Mouse (Mus musculus) urinary bladder, adult 2 months (tissue): Measurements from ENCODE around the gene Galnt17. TPM values are rescaled to one million over a fixed set of nuclear protein-coding genes. Genes with fewer than 3 reads are reported as not detected.
A peak's percentile ranks its signal among the peaks of the same experiment; 100 is the strongest.

Experiments used
- DNase-seq: peaks from one replicate; pipeline ENCODE4 v3.0.0; 2022; ENCODE audit warnings: low spot score
- polyA plus RNA-seq: library from polyadenylated mRNA; depleted of rRNA; stranded (reverse); fragments of >200 nt; gene quantifications from 2 replicates; pipeline ENCODE4 v1.2.3, GENCODE M21; 2012; rRNA removed

The Galnt17 gene
- polyA plus RNA-seq = 2.1 and 2.7 TPM in 2 replicates

DNA sequence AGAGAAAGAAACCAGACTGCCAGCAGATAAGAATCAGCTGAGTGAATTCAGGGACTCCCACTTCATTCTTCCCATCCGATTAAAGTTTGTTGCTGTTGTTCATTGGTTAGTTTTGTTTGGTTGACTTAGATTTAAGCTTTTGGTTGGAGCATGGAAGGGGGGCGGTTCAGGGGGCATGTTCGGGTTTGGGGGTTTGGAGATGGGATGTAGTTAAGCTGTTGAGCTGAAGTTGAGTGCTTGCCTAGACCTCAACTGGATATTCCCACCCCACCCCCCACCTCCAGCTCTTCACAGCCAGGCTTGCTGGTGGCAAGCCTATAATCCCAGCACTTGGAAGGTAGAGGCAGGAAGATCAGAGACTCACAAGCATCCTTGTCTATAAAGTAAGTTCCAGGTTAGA is at the start of gene Galnt17:
Gene Galnt17 (minus strand): TSS at position 101 of the 400 bp plus-strand sequence.
- no peak for DNase-seq

GRCm38 (mm10) chr5:131334536-131334935 is 26.2 kb upstream of the Galnt17 start:
- DNase-seq = no peak

GRCm38 (mm10) chr5:131321286-131321685 is 13.0 kb upstream of the Galnt17 start:
- DNase-seq = no peak

- DNase-seq = no peak
These were observed 11.3 kb upstream of the Galnt17 start for GRCm38 (mm10) chr5:131319605-131320004.

DNA sequence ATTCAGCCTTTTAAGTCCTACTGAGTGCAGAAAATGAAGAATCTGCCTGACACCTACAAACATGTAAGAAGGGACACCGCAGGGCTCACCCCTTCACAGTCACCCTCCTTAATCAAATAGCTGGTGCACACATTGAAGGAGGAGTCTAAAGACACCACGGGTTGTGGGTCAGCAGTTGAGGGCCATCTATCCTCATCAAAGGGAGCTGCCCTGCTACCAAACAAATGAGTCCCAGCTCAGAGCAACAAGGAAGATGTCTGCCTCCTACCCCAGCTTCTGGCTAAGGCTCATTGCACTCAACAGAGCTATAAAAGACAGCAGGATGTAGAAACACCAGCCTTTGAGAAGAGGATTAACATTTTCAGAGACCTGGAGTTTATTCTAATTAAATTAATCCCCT is 10.8 kb upstream of the Galnt17 start:
- no peak for DNase-seq

DNA sequence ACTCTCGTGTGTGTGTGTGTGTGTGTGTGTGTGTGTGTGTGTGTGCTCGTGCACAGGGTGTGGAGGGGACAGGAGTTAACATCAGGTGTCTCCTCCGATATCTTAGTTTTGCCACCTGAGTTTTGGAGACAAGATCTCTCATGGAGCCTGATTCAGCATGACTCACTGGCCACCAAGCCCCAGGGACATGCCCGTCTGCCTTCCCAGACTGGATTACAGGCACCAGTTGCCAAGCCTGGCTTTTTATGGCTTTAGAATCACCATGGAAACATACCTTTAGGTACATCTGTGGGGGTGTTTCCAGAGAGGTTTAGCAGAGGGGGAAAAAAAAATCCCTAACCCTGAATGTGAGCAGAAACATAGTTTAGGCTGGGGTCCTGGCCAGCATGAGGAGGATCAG is 6.7 kb upstream of the Galnt17 start:
- DNase-seq = no peak

DNA sequence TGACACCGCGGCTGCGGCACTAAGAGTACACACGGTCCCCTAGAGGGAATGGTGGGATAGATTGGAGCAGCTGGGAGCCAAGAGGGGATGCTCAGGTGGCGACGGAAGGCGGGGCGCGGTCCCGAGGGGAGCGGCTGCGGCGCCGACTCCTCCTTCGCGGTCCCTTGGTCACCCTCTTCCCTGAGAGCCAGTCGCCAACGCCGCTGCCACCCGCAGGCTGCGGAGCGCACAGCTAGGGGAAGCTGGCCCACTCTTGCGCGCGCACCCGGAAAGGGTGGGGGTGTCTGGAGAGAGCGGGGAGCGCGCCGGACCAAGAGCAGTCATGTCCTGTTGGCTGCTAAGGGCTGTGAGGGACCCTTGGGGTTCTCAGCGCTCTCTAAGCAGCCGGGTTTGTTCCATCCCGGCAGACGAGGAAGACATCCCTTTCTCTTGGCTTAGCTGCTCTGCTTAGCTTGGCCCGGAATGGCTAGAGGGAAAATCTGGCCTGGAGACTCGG is 593 bp downstream of the Galnt17 start:
- peak; percentile 28 for DNase-seq

DNA sequence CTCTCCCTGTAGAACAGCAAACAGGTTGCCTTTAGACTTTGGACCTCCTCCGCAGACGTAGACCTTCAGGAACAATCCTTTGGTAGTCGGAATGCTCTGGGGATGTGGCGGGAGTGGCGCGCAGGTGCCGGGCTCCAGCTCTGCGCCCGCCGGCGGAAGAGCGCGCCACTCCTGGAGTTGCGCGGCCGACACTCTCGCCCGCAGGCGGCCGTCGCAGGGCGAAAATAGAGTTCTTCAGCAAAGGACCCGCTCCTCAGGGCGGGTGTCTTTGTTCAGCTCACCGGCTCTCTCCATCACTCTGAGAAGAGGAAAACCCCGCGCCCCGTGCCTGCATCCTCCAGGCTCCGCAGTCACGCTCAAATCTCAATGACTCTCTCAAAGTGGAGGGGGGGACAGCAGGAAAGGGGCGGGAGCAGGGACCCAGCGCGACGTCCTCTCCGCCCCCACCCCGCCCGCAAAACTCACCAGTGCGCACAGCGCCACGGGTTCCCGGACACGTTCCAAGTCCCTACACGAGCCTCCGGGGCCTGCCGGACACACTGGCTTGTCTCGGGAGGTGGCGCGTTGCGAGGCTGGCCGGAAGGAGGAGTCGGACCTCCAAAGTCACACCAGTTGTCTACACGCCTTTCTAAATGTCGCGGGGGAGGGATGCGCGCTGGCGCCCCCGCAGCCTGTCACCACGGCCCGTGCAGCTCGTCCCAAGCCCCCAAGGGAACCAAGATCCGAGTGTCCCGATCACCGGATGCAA is 1.2 kb downstream of the Galnt17 start:
- DNase-seq = no peak

DNA sequence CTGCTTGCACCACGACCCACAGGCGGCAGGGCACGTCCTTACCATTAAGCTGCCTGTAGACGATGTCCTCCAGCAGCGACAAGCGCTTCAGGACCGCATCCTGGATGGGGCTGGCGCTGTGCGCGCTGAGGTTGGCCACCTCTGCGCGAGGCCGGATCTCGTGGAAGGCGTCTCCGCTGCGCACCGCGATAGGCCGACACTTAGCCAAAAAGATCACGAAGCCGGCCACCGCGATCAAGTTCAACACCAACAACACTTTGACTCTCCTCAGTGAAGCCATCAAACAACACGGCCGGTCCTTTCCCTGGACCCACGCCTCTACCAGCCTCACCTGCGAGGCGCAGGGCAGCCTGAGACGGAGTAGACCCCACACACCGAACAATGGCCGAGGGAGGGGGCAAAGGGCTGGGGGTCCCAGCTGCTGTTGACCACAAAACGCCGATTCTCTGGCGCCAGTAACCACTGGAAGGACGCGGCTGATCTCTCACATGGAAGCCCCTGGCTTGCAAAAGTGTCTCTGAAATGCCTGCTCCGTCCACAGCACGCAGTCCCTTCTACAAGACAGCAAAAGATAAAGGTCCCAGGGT is 1.9 kb downstream of the Galnt17 start:
- DNase-seq = no peak

DNA sequence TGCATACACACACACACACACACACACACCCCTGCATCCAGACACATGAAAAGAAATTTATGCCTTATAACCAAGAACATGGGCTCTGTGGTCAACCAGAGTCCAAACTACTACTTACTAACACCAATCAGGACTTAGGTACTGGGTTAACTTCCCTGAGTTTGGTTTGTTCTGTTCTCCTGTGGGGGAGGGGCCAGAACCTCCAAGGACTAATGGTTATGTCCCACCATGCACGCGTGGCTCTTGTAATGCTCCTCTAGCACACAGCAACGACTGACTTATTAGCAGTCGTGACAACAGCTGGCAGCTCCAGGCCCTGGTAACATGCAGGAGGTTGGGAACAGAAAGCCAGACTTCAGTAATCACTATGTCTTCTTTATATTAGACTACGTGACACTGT is 3.1 kb downstream of the Galnt17 start:
- DNase-seq = no peak

DNA sequence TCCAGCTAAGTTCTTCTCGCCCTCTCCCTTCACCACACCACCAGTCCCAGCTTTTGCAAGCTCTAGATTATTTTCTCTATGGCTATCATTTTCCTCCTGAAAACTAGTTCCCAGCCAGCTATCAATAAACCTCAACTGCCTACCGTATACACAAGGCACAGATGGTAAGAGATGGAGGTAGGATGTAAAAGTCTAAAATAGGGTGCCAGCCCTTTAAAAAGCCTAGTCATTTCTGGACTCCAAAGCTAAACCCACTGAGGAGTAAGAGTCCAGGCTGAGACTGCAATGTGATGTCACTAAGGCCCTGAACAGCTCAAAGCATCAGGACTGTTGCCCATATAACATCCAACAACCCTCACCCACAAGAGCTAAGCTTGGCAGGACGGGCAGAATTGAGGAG is 6.8 kb downstream of the Galnt17 start:
- no peak for DNase-seq

- no peak for DNase-seq
These were observed 14.4 kb downstream of the Galnt17 start for GRCm38 (mm10) chr5:131293726-131294449.

DNA sequence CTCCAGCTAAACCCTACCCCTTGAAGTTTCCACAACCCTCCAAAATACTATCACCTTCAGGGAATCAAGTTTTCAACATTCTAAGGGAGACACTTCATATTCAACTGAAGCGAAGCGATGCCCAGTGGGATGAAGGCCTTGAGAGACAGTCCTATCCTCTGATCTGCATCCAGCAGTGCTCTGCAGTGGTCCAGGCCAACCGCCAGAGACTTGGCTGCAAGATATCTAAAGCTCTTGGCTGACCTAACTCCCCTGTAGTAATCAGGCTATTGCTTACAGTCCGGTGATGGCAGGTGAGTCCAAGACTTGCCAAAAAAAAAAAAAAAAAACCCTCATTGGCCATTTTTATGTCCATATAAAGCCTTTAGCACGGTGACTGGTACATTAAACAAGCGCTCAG is 21.2 kb downstream of the Galnt17 start:
- no peak for DNase-seq

DNA sequence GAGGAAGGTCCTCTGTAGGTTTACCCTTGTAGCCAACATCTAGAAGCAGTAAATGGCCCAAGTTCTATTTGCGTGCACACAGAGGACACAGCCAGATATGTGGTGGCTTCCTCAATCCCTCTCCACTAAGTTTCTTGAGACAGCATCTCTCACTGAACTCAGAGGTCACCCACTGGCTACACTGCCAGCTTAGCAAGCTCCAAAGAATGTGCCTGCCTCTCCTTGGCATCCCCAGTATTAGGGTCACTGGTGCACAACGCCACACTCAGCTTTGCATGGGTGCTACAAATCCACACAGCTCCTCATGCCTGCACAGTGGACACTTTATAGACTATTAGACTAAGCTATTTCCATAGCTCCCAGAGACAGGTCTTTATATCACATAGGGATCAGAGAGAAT is 21.6 kb downstream of the Galnt17 start:
- no peak for DNase-seq

GRCm38 (mm10) chr5:131280349-131280748 is 27.9 kb downstream of the Galnt17 start:
- no peak for DNase-seq

GRCm38 (mm10) chr5:131279286-131279685 is 29.0 kb downstream of the Galnt17 start:
- no peak for DNase-seq

DNA sequence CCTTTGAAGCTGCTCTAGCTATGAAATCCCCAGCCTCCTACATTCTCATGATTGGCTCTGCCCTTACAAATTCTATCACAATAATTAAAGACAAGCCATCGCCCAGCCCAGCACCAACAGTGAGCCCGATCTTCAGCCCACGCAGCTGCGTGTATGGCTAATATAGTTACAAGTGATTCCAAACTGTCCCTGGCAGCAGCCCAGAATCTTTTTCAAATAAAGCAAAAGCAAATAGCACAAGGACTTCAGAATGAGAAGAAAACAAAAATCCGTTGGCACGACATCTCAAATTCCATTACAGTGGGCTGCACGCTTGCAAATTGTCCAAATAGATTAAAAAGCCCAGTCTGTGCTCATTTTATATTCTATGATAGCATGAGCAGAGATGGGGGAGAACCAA is 31.1 kb downstream of the Galnt17 start:
- DNase-seq = no peak

DNA sequence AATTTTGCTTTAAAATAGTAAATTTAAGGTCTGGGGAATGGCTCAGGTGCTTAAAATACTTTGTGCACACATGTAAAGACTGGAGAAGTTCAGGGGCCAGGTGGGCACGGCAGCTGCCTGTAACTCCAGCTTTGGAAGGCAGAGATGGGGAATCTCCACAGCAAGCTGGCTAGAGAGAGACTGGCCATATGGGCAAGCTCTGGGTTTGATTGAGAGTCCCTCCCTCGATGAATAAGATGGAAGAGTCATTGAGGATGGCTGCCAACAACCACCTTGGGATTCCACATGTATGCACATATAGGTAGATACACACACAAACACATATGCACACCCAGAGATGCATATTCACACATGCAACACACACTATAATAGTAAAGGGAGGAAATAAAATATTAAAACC is 42.0 kb downstream of the Galnt17 start:
- DNase-seq = no peak

- DNase-seq = no peak
These were observed 44.2 kb downstream of the Galnt17 start for GRCm38 (mm10) chr5:131264145-131264544.

GRCm38 (mm10) chr5:131250701-131251636 is 57.3 kb downstream of the Galnt17 start:
- DNase-seq = no peak

GRCm38 (mm10) chr5:131248416-131248815 is 59.9 kb downstream of the Galnt17 start:
- DNase-seq = no peak

DNA sequence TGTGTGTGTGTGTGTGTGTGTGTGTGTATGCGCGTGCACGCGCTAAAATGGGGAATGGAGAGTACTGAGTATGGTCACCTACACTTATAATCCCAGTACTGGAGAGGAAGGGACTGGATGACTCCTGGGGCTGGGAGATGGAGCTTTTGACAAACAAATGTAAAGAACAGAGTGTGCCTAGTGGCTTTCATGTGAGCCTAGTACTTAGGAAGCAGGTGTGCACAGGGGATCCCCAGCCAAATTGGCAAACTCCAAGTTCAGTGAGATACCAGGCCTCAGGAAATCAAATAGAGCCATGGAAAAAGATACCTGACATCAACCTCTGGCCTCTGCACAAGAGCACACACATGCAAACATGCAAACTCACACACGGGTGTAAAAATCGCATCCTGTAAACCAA is 61.7 kb downstream of the Galnt17 start:
- DNase-seq = no peak
